Mouse (Mus musculus) urinary bladder, postnatal 25 days (tissue): ENCODE measurements around the gene Rdh16f2.
"Not testable (repeated sequence)": the region's sequence is repeated elsewhere in the genome, so short reads cannot be mapped to it uniquely, and the experiment has no call there.

Experiments
- DNase-seq: peaks from one replicate; pipeline ENCODE4 v3.0.0; 2022; ENCODE audit warnings: low spot score

The Rdh16f2 gene

DNA sequence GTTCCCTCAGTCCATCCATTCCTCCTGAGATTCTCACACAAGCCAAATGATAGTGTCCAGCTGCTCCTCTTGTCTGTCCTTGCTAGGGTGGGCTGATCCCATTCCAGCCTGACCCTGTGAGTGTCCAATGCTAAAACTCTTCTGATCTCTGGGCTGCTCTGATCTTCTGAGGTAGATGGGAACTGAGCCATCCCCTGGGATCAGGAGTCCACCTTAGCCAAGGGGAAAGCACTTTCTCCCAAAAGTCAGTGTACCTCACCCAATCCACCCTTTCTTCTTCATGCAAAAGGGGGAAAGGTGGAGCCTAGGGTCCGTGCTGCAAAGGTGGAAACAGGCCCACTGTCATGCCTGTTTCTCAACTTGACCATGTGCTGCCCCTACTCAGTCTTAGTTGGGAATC, 25.2 kb downstream of the Rdh16f2 start:
- DNase-seq = no peak

DNA sequence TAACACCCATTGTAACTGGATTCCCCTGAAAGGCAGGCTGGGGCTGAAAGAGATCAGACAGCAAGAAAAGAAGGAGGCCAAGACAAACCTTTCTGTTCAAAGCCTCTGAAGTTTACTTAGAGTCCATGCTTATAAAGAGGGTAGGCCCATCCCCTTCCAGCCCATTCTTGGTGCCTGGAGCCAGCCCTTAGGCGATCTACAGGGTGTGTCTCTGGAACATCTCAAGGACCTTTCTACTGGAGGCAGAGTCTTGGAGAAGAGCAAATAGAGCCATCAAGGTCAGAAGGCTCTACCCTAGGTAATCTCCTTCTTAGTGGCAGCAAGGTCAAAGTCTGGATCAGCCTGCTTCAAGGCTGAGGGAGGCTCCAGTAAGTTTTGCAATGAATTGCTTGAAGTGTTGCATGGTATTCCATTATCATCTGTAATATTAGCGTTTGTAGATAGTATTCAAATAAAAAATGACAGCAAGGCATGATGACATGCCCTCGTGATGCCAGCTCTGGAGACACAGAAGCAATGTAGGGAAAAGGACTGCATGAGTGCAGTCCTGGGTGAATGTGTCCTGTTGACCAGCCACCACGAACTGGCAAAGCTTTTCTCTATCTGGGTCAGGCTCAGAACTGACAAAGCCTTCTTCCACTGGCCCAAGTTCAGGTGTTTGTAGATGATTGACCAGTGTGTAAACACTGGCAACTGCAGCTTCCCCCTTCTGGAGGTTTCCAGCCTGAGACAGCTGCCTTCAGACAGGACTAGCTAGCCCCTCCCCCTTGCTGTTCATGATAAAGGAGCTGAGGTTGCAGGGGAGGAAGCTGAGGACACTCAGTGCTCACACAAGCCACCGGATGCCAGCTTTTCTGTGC, 27.1 kb downstream of the Rdh16f2 start:
- DNase-seq = not testable (repeated sequence)

DNA sequence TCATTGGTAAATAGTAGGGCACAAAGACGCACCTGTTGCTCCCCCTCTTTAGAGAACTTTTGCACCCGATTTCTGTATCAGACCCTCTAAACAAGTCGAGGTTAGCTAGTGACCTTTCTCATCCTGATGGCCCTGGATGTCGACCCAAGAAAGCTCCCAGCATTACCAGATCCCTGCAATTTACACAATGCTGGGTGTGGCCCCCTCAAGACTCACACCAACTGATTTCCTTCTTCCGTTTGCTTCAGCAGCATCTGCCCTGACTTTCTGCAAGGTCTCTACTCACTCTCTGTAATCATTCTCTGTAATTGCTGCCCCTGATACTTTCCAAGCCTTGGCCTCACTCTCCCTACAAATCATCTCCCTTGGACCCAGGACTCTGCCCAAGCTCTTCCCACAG, 30.4 kb downstream of the Rdh16f2 start:
- DNase-seq = no peak

DNA sequence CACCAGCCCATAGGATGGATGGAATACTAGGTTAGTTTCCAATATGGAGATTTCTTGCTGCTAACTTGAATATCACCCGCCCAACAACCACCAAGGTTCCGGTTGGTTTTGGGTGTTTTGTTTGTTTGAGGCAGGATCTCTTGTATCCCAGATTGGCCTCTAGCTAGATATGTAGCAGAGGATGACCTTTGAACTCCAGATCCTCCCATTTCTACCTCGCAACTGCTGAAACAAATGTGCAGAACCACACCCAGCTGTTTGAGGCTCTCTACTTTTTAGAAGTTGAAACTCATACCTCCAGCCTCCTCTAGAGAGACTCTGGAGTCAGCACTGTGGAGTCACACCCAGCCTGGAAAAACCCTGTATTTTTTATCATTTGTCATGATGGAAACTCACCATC, 31.2 kb downstream of the Rdh16f2 start:
- DNase-seq = no peak

DNA sequence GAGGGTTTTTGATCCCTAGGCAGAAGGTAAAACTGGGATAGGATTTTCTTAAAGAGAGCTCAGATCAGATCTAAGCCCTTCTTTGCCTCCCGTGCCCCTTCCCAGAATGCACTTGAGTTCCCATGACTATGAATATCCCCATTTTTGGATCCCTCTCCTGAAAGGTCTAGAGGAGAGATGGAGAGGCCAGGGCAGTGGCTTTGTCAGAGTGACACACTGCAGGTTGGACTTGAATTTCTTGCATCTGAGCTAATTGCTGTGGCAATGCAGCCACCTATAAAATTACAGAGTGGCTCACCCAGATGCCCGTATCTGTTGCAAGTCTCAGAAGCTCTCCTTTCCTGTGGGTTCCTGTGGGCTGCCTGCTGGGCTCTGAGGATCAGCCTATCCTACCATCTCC, 31.9 kb downstream of the Rdh16f2 start, which contains the start of gene Sdr9c7:
Sdr9c7 (plus strand) TSS at position 301 of the 400 bp plus-strand sequence.
- no peak for DNase-seq

DNA sequence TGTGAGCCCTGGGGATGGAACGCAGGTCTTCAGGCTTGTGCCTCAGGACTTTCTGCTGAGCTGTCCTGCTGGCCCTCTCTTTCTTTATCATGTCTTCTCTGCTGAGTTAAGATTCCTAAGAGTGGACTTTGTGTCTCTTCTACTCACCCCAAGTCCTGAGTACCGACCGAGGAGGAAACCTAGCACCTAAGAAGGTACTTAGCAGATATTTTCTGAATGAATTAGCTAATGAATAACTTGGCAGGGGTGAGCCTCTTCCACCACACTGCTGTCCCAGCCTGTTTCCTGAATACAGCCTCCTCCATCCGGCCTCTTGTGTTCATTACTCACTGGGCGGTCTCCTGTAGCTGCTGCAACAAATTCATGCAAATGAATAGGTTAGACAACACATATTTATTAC, 33.5 kb downstream of the Rdh16f2 start:
- no peak for DNase-seq

DNA sequence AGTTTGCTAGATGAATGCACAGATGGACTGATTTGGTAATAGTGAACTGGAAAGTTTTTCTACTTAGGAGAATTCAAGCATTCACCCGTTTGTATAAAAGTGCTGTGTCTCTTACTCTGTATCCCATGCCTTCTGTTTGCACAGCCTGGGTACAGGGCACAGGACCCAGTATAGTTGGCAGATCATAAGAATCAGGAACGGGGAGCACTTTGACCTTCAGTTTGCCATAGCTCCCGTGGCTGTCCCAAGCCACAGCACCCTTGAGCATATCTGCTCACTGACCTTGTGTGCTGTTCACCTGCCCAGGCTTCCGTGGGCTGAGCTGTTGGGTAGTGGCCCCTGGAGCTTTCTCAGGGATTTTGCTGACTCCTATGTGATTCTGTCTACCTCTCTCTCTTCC, 35.5 kb downstream of the Rdh16f2 start:
- DNase-seq = no peak

DNA sequence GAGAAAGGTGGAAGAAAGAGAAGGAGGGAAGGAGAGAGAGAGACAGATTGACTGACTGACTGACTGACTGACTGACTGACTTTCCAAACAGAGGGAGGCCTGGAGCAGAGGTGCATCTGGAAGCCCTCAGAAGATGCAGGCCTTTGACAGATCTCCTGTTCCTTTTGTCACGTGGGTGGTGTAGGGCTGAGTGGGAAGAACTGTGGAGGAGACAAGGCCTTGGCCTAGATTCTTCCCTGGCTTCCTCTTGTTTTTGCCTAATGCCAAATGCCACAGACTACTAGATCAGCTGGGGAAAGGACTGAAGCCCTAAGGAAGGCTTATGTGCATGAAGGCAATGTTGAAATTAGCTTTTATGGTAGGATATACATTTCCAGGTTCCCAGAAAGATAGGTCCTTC, 36.8 kb downstream of the Rdh16f2 start:
- no peak for DNase-seq

DNA sequence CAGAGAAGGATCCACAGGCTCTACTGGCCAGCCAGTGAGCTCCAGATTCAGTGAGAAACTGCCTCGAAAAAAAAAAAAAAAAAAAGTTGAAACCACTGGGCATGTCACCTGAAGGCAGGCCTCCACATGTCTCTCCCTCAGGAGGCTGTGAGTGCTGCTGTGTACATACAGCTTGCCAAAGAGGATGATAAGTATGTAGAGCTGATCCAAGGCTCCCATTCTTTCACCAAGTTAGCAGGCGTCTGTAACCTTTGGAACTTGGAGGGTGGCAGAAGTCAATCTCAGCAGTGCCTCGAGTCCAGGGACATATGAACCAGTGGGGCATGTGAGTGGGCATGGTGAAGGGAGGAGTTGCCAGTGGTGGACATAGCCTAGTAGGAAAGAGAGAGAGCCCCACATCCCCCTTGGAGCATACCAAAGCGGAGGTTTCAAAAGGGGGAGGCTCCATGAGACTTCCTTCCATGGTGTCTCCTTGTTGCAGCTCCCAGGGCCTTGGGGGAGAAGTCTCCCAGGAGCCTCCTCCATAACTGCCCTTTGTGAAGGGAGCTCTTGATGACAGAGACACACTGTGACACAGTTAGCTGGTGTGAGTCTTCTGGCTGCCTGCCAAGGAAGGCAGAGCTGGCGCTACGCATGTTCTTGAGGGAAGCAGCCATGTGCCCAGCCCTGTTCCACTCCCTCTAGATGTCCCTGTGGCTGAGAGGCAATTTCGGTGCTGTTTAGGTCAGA, 38.6 kb downstream of the Rdh16f2 start:
- DNase-seq = peak; percentile 54

DNA sequence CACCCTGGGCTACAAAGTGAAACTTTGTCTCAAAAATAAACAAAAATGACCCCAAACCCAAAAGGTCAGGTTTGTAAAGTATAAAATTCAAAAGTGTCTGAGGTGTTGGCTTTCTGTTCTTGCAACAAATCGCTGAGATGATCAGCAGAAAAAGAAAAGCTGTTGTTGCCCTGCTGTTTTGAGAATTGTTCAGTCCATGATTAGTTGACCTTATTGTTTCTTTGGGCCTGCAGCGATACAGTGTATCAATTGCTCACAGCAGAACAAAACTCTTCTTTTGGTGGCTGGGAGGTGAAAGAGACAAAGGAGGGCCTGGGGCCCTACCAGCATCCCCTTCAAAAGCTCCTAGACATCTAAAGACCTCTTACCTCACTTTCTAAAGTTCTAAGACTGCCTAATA, 39.9 kb downstream of the Rdh16f2 start:
- DNase-seq = no peak

DNA sequence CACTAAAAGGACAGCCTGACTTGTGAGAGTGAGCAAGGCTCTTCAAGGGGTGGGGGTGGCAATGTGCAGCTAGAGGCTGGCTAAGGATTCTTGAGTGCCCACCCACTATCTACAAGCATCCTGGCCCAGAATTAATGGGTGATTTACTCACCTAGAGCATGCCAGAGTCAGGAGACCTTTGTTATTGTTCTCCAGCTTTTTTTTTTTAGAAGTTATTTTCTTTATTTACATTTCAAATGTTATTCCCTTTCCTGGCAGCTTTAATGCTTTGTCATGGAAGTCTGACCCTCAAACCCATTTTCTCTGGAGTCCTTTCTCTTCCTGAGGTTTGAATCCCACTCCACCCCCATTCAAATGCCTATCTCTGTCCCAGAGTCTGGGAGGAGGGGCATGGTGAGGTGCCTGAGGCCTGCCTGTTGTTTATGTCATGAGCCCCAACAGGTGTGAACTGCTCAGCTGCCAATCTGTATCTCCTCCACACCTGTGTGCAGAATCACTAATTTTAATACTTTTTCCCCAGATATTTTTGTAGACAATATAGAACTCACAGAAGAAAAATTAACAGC, 41.2 kb downstream of the Rdh16f2 start:
- no peak for DNase-seq

DNA sequence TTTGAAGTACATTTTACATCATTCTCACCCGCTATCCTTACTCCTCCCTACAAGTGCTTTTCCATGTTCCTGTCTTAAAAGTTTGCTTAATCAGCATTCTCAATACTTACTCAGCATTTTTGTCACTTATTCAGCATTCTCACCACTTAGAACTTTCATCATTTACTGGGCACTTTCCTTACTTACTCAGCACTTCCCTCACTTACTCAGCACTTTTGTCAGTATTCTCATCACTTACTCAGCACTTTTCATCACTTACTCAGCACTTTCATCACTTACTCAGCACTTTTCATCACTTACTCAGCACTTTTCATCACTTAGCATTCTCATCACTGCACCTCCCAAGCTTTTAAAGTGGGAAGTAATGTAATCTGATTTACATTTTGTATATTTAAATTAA, 49.3 kb downstream of the Rdh16f2 start:
- DNase-seq = no peak

DNA sequence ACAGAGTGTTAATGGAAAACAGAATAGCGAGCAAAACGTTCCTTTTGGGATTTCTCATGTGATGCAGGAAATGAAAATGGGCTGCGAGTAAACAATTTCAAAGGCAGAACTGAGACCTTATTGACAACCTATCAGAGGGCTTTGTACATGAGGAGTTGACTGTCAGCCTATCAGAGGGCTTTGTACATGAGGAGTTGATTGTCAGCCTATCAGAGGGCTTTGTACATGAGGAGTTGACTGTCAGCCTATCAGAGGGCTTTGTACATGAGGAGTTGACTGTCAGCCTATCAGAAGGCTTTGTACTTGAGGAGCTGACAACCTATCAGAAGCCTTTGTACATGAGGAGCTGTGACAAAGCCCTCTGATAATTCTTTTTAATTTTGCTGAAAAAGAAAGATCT, 50.9 kb downstream of the Rdh16f2 start:
- not testable (repeated sequence) for DNase-seq

DNA sequence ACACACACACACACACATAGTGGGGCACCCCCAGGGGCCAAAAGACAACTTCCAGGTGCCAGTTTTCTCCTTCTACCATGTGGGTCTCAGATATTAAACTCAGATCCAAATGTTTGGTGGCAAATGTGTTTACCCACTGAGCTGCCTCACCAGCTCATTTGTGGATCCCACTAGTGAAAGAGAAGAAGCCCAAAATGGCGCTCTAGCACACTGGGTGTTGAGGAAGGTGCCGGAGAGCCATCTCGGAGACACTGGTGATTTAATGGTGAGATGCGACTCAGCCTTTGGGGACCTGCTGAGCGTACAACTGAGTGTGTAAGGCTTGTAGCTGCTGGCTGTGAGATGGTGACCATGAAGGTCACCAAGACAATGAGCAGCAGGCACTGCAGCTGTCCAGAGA, 51.4 kb downstream of the Rdh16f2 start:
- DNase-seq = no peak

DNA sequence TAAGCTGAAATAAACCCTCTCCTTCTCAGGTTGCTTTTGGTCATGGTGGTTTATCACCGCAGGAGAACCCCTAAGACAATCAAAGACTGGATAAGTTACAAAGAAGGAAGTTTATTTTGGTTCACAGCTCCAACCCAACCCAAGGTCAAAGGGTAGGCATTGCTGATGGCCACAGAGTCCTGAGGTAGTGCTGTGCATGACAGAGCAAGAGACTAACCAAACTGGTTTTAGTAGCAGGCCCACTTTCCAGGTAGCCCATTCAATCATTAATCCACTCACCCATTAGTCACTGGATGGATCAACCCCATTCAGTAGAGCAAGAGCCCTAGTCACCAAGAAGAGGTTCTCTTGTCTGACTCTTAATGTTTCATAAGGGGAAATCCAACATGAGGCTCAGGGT, 56.0 kb downstream of the Rdh16f2 start:
- DNase-seq = no peak

DNA sequence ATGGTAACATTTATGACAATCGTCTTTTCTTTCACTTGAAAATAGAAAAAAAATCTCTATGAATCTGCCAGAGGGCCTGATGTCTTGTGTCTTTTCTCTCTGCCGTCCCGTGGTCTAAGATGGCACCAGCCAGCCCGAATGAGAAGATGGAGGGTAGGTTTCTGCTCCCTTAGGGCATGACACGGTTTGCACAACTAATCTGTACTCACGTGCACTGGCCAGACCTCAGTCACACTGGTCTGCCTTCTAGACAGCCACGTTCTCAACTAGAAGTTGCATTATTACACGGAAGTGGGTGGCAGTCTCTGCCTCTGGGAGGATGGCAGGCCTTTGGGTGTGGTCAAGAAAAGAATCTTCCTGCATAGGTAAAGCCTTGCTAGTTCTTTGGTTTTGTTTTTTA, 56.8 kb downstream of the Rdh16f2 start:
- no peak for DNase-seq

DNA sequence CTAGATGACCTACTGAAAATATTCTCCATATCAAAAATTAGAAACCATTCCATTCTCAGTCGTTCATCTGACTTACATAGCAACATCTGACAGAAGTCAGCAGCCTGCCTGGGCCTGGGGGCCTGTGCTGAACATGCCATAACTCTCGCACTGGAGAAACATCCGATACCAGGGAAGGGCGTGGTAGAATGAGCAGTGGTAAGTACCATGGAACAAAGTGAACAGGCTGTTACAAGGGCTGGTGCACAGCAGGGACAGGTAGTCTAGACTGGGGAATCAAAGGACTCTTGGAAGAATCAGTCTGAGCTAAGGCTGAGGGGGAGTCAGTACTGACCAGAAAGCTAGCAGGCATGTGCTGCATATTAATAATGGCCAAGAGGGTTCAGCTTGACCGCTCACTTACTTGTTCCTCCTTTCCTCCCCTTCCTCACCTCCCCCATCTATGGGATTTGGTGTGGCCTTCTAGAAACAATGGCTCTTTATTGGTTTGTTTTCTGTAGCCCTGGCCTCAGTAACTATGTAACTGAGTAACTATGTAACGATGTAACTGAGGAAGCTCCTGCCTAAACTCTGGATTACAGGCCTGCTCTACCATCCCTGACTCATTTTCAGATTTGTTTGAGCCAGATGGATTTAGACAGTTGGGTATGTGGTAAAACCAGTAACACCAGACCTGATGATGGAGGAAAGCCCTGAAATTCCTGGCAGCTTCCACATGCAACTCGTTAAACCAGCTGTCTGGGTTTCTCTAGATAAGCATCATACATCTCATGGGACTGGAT, 58.5 kb downstream of the Rdh16f2 start:
- DNase-seq = no peak
